Mouse (Mus musculus): ENCODE measurements around the gene Clp1. TPM values are rescaled to one million over a fixed set of nuclear protein-coding genes. Genes with fewer than 3 reads are reported as not detected.
A peak's percentile ranks its signal among the peaks of the same experiment; 100 is the strongest.

Gene Clp1
- polyA plus RNA-seq (2015; fragmentation: Nextera tagmentation; extraction: Ambion mirVana) = 18.7 and 20.5 TPM in 2 replicates

- peaks cover 8% of the 10 kb centered on the region for H3K36me3 ChIP-seq (ENCODE audit: control insufficient read depth, insufficient read depth, low read length)
- under 1% methylated on average over 39 of the region's 39 CpGs for WGBS
- H3K9ac ChIP-seq (ENCODE audit: low read depth, low read length) = peak within 1 kb of the TSS; percentile 55
- H3K4me3 ChIP-seq (ENCODE audit: low read length) = peak within 1 kb of the TSS; percentile 51
- peak; percentile 97 for ATAC-seq
- H3K27me3 ChIP-seq (replicated peaks; ENCODE audit: control insufficient read depth, insufficient read depth, low read length) = no peaks in the 10 kb centered on the region
- peak within 1 kb of the TSS; percentile 63 for H3K27ac ChIP-seq (ENCODE audit: low read depth, low read length)
- peaks cover 23% of the 10 kb centered on the region for H3K4me1 ChIP-seq (ENCODE audit: control insufficient read depth, insufficient read depth, low read depth, low read length)
- H3K4me2 ChIP-seq (ENCODE audit: low read length) = peak within 1 kb of the TSS; percentile 94
- no peaks in the 10 kb centered on the region for H3K9me3 ChIP-seq (ENCODE audit: control insufficient read depth, low read length)
Observed at GRCm38 (mm10) chr2:84727172-84727858, at the start of gene Clp1. Gene Clp1 (minus strand): TSS chr2:84727350.

GRCm38 (mm10) chr2:84775665-84776064 lies 48.5 kb upstream of the Clp1 start:
- Histone ChIP-seq H3K27ac (ENCODE audit: low read depth, low read length) (no peak overlapping the region), H3K9ac (ENCODE audit: low read depth, low read length) (no peak overlapping the region), H3K4me3 (ENCODE audit: low read length) (no peak overlapping the region), H3K4me1 (ENCODE audit: control insufficient read depth, insufficient read depth, low read depth, low read length) (peaks cover 5% of the 10 kb centered on the region), H3K4me2 (ENCODE audit: low read length) (no peak overlapping the region), H3K9me3 (ENCODE audit: control insufficient read depth, low read length) (no peaks in the 10 kb centered on the region), H3K36me3 (ENCODE audit: control insufficient read depth, insufficient read depth, low read length) (no peaks in the 10 kb centered on the region), H3K27me3 (replicated peaks; ENCODE audit: control insufficient read depth, insufficient read depth, low read length) (no peaks in the 10 kb centered on the region)
- 65% methylated on average over 6 of the region's 6 CpGs for WGBS
- no peak for ATAC-seq

- WGBS = 50% methylated on average over 9 of the region's 9 CpGs
- Histone ChIP-seq H3K27ac (ENCODE audit: low read depth, low read length) (peak within 1 kb of the TSS; percentile 55; the same call in 1 of the 2 replicates), H3K9ac (ENCODE audit: low read depth, low read length) (peak within 1 kb of the TSS; percentile 65), H3K27me3 (replicated peaks; ENCODE audit: control insufficient read depth, insufficient read depth, low read length) (no peaks in the 10 kb centered on the region), H3K4me3 (ENCODE audit: low read length) (peak within 1 kb of the TSS; percentile 31), H3K9me3 (ENCODE audit: control insufficient read depth, low read length) (no peaks in the 10 kb centered on the region), H3K4me2 (ENCODE audit: low read length) (peak within 1 kb of the TSS; percentile 65), H3K36me3 (ENCODE audit: control insufficient read depth, insufficient read depth, low read length) (no peaks in the 10 kb centered on the region), H3K4me1 (ENCODE audit: control insufficient read depth, insufficient read depth, low read depth, low read length) (peaks cover 5% of the 10 kb centered on the region)
- ATAC-seq = 0 out of 2 replicates have a peak, but pooled peaks have one; percentile 29
Observed at GRCm38 (mm10) chr2:84775241-84775640, 48.1 kb upstream of the Clp1 start, which contains the start of gene Serping1. Gene Serping1 (minus strand): TSS chr2:84775444.

DNA sequence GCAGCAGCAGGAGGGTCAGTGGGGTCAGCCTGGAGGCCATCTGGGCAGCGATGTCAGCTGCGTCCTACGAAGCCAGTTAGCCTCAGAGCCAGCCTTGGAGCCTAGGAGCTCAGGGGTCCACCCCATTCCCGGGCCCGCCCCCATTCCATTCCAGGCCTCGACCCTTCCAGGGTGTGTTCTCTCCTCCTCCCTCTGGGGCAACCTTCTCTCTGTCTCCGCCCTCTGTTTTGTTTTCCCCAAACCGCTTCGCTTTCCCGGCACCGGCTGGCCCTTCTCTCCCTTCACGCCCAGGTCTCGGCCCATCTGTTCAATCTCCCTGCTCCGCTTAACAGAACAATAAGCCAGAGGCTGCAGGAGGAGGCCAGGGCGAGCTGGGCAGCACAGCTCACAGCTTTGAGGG lies 47.6 kb upstream of the Clp1 start:
- Histone ChIP-seq H3K4me2 (ENCODE audit: low read length) (peak overlapping the region; percentile 65), H3K9me3 (ENCODE audit: control insufficient read depth, low read length) (no peaks in the 10 kb centered on the region), H3K9ac (ENCODE audit: low read depth, low read length) (peak overlapping the region; percentile 65), H3K36me3 (ENCODE audit: control insufficient read depth, insufficient read depth, low read length) (no peaks in the 10 kb centered on the region), H3K27ac (ENCODE audit: low read depth, low read length) (peak overlapping the region; percentile 37; the same call in 1 of the 2 replicates), H3K4me3 (ENCODE audit: low read length) (peak overlapping the region; percentile 31), H3K4me1 (ENCODE audit: control insufficient read depth, insufficient read depth, low read depth, low read length) (peaks cover 5% of the 10 kb centered on the region), H3K27me3 (replicated peaks; ENCODE audit: control insufficient read depth, insufficient read depth, low read length) (no peaks in the 10 kb centered on the region)
- peak; percentile 90 for ATAC-seq
- 2% methylated on average over 15 of the region's 15 CpGs for WGBS

DNA sequence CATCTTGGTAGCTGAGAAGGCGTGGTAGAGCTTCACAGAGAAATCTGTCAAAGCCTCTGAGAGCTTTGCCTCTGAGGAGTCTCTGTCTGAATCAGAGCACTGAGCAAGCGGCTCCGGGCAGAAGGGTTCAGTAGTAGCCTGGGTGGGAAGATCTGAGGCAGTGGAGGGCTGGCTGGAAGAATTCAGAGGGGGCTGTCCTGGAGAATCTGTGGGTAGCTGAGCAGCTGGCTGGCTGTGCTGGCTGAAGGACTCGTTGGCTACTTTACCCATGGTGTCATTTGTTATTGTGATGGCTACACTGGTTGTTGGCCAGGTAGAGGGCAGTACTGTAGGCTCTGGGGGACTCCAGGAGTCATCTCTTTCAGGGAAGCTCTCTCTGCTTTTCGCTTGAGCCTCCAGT lies 46.0 kb upstream of the Clp1 start:
- Histone ChIP-seq H3K9ac (ENCODE audit: low read depth, low read length) (no peak overlapping the region), H3K4me2 (ENCODE audit: low read length) (no peak overlapping the region), H3K36me3 (ENCODE audit: control insufficient read depth, insufficient read depth, low read length) (no peaks in the 10 kb centered on the region), H3K4me1 (ENCODE audit: control insufficient read depth, insufficient read depth, low read depth, low read length) (peaks cover 5% of the 10 kb centered on the region), H3K4me3 (ENCODE audit: low read length) (no peak overlapping the region), H3K27ac (ENCODE audit: low read depth, low read length) (no peak overlapping the region), H3K9me3 (ENCODE audit: control insufficient read depth, low read length) (no peaks in the 10 kb centered on the region), H3K27me3 (replicated peaks; ENCODE audit: control insufficient read depth, insufficient read depth, low read length) (no peaks in the 10 kb centered on the region)
- ATAC-seq = no peak
- 83% methylated on average over 5 of the region's 5 CpGs for WGBS

GRCm38 (mm10) chr2:84772454-84772853 lies 45.3 kb upstream of the Clp1 start:
- Histone ChIP-seq H3K9ac (ENCODE audit: low read depth, low read length) (no peak overlapping the region), H3K4me2 (ENCODE audit: low read length) (no peak overlapping the region), H3K9me3 (ENCODE audit: control insufficient read depth, low read length) (no peaks in the 10 kb centered on the region), H3K36me3 (ENCODE audit: control insufficient read depth, insufficient read depth, low read length) (no peaks in the 10 kb centered on the region), H3K27ac (ENCODE audit: low read depth, low read length) (no peak overlapping the region), H3K4me1 (ENCODE audit: control insufficient read depth, insufficient read depth, low read depth, low read length) (peaks cover 5% of the 10 kb centered on the region), H3K27me3 (replicated peaks; ENCODE audit: control insufficient read depth, insufficient read depth, low read length) (no peaks in the 10 kb centered on the region), H3K4me3 (ENCODE audit: low read length) (no peak overlapping the region)
- no peak for ATAC-seq
- 91% methylated on average over 4 of the region's 4 CpGs for WGBS

DNA sequence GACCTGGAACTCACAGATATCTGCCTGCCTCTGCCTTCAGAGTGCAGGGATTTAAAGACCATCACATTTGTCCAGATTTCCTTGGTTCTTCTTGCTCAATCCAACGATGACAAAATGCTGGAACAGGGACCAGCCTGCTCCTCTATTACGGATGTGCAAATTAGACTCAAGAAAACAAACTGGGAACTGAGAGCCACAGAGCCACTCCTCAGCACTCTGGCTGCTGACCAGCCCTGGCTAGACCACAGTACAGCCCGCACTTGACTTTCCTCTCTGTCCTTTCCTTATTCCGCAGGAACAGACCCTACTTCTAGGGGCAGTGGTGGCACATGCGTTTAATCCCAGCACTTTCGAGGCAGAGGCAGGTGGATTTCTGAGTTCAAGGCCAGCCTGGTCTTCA lies 43.4 kb upstream of the Clp1 start:
- H3K36me3 ChIP-seq (ENCODE audit: control insufficient read depth, insufficient read depth, low read length) = no peaks in the 10 kb centered on the region
- H3K27me3 ChIP-seq (replicated peaks; ENCODE audit: control insufficient read depth, insufficient read depth, low read length) = no peaks in the 10 kb centered on the region
- no peak overlapping the region for H3K9ac ChIP-seq (ENCODE audit: low read depth, low read length)
- H3K9me3 ChIP-seq (ENCODE audit: control insufficient read depth, low read length) = no peaks in the 10 kb centered on the region
- peaks cover 5% of the 10 kb centered on the region for H3K4me1 ChIP-seq (ENCODE audit: control insufficient read depth, insufficient read depth, low read depth, low read length)
- ATAC-seq = no peak
- no peak overlapping the region for H3K27ac ChIP-seq (ENCODE audit: low read depth, low read length)
- WGBS = 82% methylated on average over 6 of the region's 6 CpGs
- no peak overlapping the region for H3K4me2 ChIP-seq (ENCODE audit: low read length)
- H3K4me3 ChIP-seq (ENCODE audit: low read length) = no peak overlapping the region

- H3K4me1 ChIP-seq (ENCODE audit: control insufficient read depth, insufficient read depth, low read depth, low read length) = no peaks in the 10 kb centered on the region
- ATAC-seq = no peak
- H3K4me3 ChIP-seq (ENCODE audit: low read length) = no peak overlapping the region
- H3K9ac ChIP-seq (ENCODE audit: low read depth, low read length) = no peak overlapping the region
- H3K27me3 ChIP-seq (replicated peaks; ENCODE audit: control insufficient read depth, insufficient read depth, low read length) = no peaks in the 10 kb centered on the region
- 47% methylated on average over 1 of the region's 1 CpGs for WGBS
- no peaks in the 10 kb centered on the region for H3K36me3 ChIP-seq (ENCODE audit: control insufficient read depth, insufficient read depth, low read length)
- no peak overlapping the region for H3K27ac ChIP-seq (ENCODE audit: low read depth, low read length)
- H3K9me3 ChIP-seq (ENCODE audit: control insufficient read depth, low read length) = no peaks in the 10 kb centered on the region
- H3K4me2 ChIP-seq (ENCODE audit: low read length) = no peak overlapping the region
Observed at GRCm38 (mm10) chr2:84762818-84763217, 35.7 kb upstream of the Clp1 start.

DNA sequence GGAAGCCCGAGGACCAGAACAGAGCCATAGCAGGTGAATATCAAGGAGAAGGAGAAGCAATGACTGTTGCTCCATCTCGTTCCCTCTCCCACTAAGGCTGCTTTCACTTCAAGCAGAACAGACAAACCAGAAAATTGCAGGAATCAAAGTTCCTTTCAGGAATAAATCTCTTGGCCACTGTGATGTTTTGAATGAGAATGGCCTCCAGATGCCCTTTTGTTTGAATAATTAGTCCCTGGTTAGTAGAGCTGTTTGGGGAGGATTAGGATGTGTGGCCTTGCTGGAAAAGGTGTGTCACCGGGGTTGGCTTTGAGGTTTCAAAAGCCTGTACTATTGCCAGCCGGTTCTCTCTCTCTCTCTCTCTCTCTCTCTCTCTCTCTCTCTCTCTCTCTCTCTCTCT lies 35.1 kb upstream of the Clp1 start:
- Histone ChIP-seq H3K36me3 (ENCODE audit: control insufficient read depth, insufficient read depth, low read length) (no peaks in the 10 kb centered on the region), H3K4me3 (ENCODE audit: low read length) (no peak overlapping the region), H3K9me3 (ENCODE audit: control insufficient read depth, low read length) (no peaks in the 10 kb centered on the region), H3K27ac (ENCODE audit: low read depth, low read length) (no peak overlapping the region), H3K4me2 (ENCODE audit: low read length) (no peak overlapping the region), H3K9ac (ENCODE audit: low read depth, low read length) (no peak overlapping the region), H3K4me1 (ENCODE audit: control insufficient read depth, insufficient read depth, low read depth, low read length) (no peaks in the 10 kb centered on the region), H3K27me3 (replicated peaks; ENCODE audit: control insufficient read depth, insufficient read depth, low read length) (no peaks in the 10 kb centered on the region)
- no peak for ATAC-seq
- WGBS = 51% methylated on average over 4 of the region's 4 CpGs

Measured in hindbrain, embryonic 16.5 days (tissue).